Mouse (Mus musculus) kidney, embryonic 15.5 days (tissue): ENCODE measurements around the gene Tmem14a. TPM values are rescaled to one million over a fixed set of nuclear protein-coding genes. Genes with fewer than 3 reads are reported as not detected.
A peak's percentile ranks its signal among the peaks of the same experiment; 100 is the strongest.
"Not testable (repeated sequence)": the region's sequence is repeated elsewhere in the genome, so short reads cannot be mapped to it uniquely, and the experiment has no call there.

Source experiments
- ATAC-seq: fragments of 200-750 bp; cut with Nextera tagmentation; replicated peaks from 2 replicates; pipeline ENCODE4 v1.8.0; 2017; ENCODE audit warnings: moderate TSS enrichment; ENCODE audit not compliant: low FRiP score
- H3K27ac ChIP-seq: fragments of 300-500 bp; sonication (generic); 2 replicates; pipeline ENCODE4 v1.5.1; 2015; ENCODE audit warnings: mild to moderate bottlenecking, inconsistent platforms
- H3K27me3 ChIP-seq: fragments of 300-500 bp; sonication (generic); 2 replicates; pipeline ENCODE4 v1.6.1; 2015; ENCODE audit warnings: inconsistent platforms
- H3K36me3 ChIP-seq: fragments of 300-500 bp; sonication (generic); 2 replicates; pipeline ENCODE4 v1.6.1; 2015; ENCODE audit warnings: inconsistent platforms
- H3K4me1 ChIP-seq: fragments of 300-500 bp; sonication (generic); 2 replicates; pipeline ENCODE4 v1.6.1; 2015; ENCODE audit warnings: inconsistent platforms
- H3K4me2 ChIP-seq: fragments of 300-500 bp; sonication (generic); 2 replicates; pipeline ENCODE4 v1.6.1; 2015; ENCODE audit warnings: moderate library complexity, mild to moderate bottlenecking, inconsistent platforms
- H3K4me3 ChIP-seq: fragments of 300-500 bp; sonication (generic); replicated peaks from 2 replicates; pipeline ENCODE4 v1.5.1; 2015; ENCODE audit warnings: mild to moderate bottlenecking, inconsistent platforms
- H3K9ac ChIP-seq: fragments of 300-500 bp; sonication (generic); 2 replicates; pipeline ENCODE4 v1.6.1; 2015; ENCODE audit warnings: mild to moderate bottlenecking, inconsistent platforms
- H3K9me3 ChIP-seq: fragments of 300-500 bp; sonication (generic); replicated peaks from 2 replicates; pipeline ENCODE4 v1.6.1; 2016; ENCODE audit warnings: inconsistent platforms
- WGBS: fragments of 180-500 bp; shearing (Covaris S2); methylation state at CpG from one replicate; pipeline ENCODE4 v1.1.7; 2015; ENCODE audit warnings: mixed read lengths; 5-methylcytosine and 5-hydroxymethylcytosine counted together
- polyA plus RNA-seq: library from polyadenylated mRNA; unstranded; fragments of >200 nt; fragmentation: Nextera tagmentation; extraction: Ambion mirVana; gene quantifications from 2 replicates; pipeline ENCODE4 v1.2.1, GENCODE M21; 2015

Tmem14a gene
- polyA plus RNA-seq, 1 experiment from 2014 or later, result 11.8 TPM

DNA sequence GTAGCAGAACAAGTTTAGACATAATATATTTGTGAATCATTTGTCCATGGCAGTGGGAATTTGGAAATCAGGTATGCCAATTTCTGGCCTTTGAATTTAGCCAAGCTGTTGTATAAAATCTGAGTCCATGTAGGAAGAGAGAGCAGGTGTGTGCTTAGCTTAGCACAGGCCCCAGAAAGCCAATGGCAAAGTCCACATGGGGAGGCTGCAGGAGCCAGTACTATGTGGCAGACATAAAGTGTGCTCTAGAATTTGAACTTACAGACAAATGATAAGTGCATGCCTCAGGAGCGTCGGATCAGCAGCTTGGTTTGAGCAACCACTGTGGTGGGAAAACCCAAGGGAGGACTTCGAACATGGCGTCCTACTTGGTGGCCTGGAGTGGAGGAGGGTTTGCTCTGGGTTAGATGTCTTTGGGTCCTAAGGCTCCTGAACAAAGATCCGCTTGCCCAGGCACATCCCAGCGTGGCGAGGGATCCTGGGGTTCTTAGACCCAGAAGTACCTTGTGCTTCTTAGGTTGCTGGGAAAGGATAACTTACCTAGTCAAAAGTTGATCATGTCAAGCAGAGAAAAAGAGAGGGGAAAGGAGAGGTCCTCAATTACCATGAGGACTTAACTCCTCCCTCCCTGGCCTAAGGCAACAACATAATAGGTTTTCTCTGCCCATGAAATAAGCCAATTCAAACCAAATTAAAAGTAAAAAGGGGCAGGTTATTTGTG lies 37.4 kb downstream of the Tmem14a start:
- no peaks in the 10 kb centered on the region for H3K27me3 ChIP-seq
- no peak for ATAC-seq
- H3K4me3 ChIP-seq, result no peak overlapping the region
- no peak overlapping the region for H3K9ac ChIP-seq
- no peaks in the 10 kb centered on the region for H3K9me3 ChIP-seq
- H3K27ac ChIP-seq, result no peak overlapping the region
- H3K4me2 ChIP-seq, result no peak overlapping the region
- 92% methylated on average over 7 of the region's 7 CpGs for WGBS
- peaks cover 3% of the 10 kb centered on the region; the same call in 1 of the 2 replicates for H3K4me1 ChIP-seq
- no peaks in the 10 kb centered on the region for H3K36me3 ChIP-seq

GRCm38 (mm10) chr1:21256391-21256790 lies 38.0 kb downstream of the Tmem14a start:
- Histone ChIP-seq H3K4me1 (peaks cover 3% of the 10 kb centered on the region; the same call in 1 of the 2 replicates), H3K4me2 (no peak overlapping the region), H3K9ac (no peak overlapping the region), H3K9me3 (no peaks in the 10 kb centered on the region), H3K27me3 (no peaks in the 10 kb centered on the region), H3K36me3 (no peaks in the 10 kb centered on the region), H3K27ac (no peak overlapping the region), H3K4me3 (no peak overlapping the region)
- WGBS, result 48% methylated on average over 3 of the region's 3 CpGs
- ATAC-seq, result no peak

- no peaks in the 10 kb centered on the region for H3K27me3 ChIP-seq
- no peak overlapping the region for H3K4me2 ChIP-seq
- 73% methylated on average over 5 of the region's 5 CpGs for WGBS
- no peak overlapping the region for H3K9ac ChIP-seq
- H3K36me3 ChIP-seq, result no peaks in the 10 kb centered on the region
- peaks cover 3% of the 10 kb centered on the region; the same call in 1 of the 2 replicates for H3K4me1 ChIP-seq
- H3K27ac ChIP-seq, result no peak overlapping the region
- H3K9me3 ChIP-seq, result no peaks in the 10 kb centered on the region
- H3K4me3 ChIP-seq, result no peak overlapping the region
- no peak for ATAC-seq
Observed at GRCm38 (mm10) chr1:21256871-21257270, 38.5 kb downstream of the Tmem14a start.

DNA sequence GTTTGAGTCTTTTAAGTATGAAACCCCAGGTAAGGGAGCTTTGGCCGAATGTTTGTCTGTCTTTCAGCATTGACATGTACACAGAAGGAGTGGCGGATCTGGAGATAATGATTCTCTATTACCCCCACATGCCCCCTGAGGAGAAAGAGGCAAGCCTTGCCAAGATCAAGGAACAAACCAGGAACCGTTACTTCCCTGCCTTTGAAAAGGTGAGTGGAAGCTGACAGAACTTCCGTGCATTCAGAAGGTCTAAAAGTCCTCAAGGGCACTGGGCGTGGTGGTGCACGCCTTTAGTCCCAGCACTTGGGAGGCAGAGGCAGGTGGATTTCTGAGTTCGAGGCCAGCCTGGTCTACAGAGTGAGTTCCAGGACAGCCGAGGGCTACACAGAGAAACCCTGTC lies 41.6 kb downstream of the Tmem14a start:
- H3K9ac ChIP-seq, H3K4me1 ChIP-seq, H3K9me3 ChIP-seq, ATAC-seq, H3K27ac ChIP-seq, H3K27me3 ChIP-seq, H3K4me3 ChIP-seq, H3K4me2 ChIP-seq, H3K36me3 ChIP-seq: not testable (repeated sequence)
- 84% methylated on average over 8 of the region's 8 CpGs for WGBS

GRCm38 (mm10) chr1:21262401-21262800 lies 44.0 kb downstream of the Tmem14a start:
- Histone ChIP-seq H3K27me3 (no peaks in the 10 kb centered on the region), H3K36me3 (no peaks in the 10 kb centered on the region), H3K4me2 (no peak overlapping the region), H3K9me3 (no peaks in the 10 kb centered on the region), H3K9ac (no peak overlapping the region), H3K27ac (no peak overlapping the region), H3K4me1 (no peaks in the 10 kb centered on the region), H3K4me3 (no peak overlapping the region)
- ATAC-seq, result no peak
- WGBS, result 94% methylated on average over 5 of the region's 5 CpGs

DNA sequence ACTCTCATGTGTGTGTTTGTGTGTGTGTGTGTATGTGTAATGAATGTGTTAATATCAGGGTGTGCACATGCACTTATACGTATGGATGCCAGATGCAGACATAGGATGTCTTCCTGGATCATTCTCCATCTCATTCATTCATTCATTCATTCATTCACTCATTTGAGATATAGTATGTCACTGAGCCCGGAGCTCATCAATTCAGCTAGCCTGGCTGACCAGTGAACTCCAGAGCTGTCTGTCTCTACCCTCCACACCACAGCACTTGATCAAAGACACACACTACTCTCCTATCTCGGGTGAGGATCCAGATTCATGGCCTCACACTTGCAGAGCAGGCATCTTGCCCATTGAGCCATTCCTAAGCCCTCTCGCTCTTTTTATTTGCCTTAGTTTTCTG lies 45.6 kb downstream of the Tmem14a start:
- Histone ChIP-seq H3K27ac (no peak overlapping the region), H3K9ac (no peak overlapping the region), H3K36me3 (no peaks in the 10 kb centered on the region), H3K9me3 (no peaks in the 10 kb centered on the region), H3K4me1 (no peaks in the 10 kb centered on the region), H3K4me3 (no peak overlapping the region), H3K4me2 (no peak overlapping the region), H3K27me3 (no peaks in the 10 kb centered on the region)
- no peak for ATAC-seq
- 83% methylated on average over 4 of the region's 4 CpGs for WGBS

- Histone ChIP-seq H3K9me3 (no peaks in the 10 kb centered on the region), H3K9ac (no peak overlapping the region), H3K27ac (no peak overlapping the region), H3K36me3 (no peaks in the 10 kb centered on the region), H3K4me1 (no peaks in the 10 kb centered on the region), H3K4me3 (no peak overlapping the region), H3K27me3 (no peaks in the 10 kb centered on the region), H3K4me2 (no peak overlapping the region)
- 76% methylated on average over 8 of the region's 8 CpGs for WGBS
- no peak for ATAC-seq
Observed at GRCm38 (mm10) chr1:21264747-21265146, 46.4 kb downstream of the Tmem14a start.

DNA sequence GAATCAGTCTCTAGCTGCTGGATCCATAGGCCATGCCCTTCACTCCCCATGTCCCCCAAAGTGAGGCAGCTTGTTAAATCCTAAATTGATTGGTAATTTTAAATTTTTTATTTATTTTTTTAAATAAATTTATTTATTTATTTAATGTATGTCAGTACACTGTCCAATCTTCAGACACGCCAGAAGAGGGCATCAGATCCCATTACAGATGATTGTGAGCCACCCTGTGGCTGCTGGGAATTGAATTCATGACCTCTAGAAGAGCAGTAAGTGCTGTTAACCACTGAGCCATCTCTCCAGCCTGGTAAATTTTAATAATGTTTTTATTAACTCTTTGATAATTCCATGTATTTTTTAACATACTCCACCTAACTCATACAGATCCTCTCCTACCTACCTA lies 48.4 kb downstream of the Tmem14a start:
- Histone ChIP-seq H3K4me1 (peaks cover 5% of the 10 kb centered on the region), H3K27ac (no peak overlapping the region), H3K9me3 (no peaks in the 10 kb centered on the region), H3K4me3 (no peak overlapping the region), H3K36me3 (no peaks in the 10 kb centered on the region), H3K27me3 (no peaks in the 10 kb centered on the region), H3K4me2 (no peak overlapping the region), H3K9ac (no peak overlapping the region)
- ATAC-seq, result no peak
- WGBS, result 78% methylated on average over 1 of the region's 1 CpGs

DNA sequence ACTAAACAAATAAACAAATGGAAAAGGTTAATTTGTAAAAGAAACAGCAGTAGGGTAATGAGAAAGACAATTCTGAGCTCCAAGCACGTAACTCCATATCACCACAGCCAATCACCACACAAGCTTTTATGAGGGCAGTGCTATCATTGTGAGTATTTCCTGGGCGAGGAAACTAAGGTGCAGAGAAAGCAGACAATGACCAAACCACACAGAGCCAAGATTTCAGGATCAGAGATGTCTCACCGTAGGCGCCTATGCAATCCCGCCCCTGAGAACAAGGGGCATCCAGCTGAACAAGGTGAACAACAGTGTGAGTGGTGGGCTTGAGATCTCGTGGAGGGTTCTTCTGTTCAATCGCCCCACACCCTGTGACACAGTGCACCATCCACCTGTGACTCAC lies 49.1 kb downstream of the Tmem14a start:
- H3K4me2 ChIP-seq, H3K9ac ChIP-seq, H3K36me3 ChIP-seq, H3K9me3 ChIP-seq, H3K4me1 ChIP-seq, H3K27ac ChIP-seq, ATAC-seq, H3K4me3 ChIP-seq, H3K27me3 ChIP-seq: not testable (repeated sequence)
- WGBS, result 83% methylated on average over 6 of the region's 7 CpGs

- H3K36me3 ChIP-seq, result no peaks in the 10 kb centered on the region
- peak overlapping the region; percentile 35 for H3K4me3 ChIP-seq
- no peaks in the 10 kb centered on the region for H3K9me3 ChIP-seq
- H3K4me1 ChIP-seq, result peaks cover 9% of the 10 kb centered on the region
- 26% methylated on average over 18 of the region's 18 CpGs for WGBS
- H3K27ac ChIP-seq, result no peak overlapping the region
- peak overlapping the region; percentile 31; the same call in 1 of the 2 replicates for H3K9ac ChIP-seq
- H3K27me3 ChIP-seq, result no peaks in the 10 kb centered on the region
- peak overlapping the region; percentile 62 for H3K4me2 ChIP-seq
- peak; percentile 84 for ATAC-seq
Observed at GRCm38 (mm10) chr1:21271343-21272055, 53.1 kb downstream of the Tmem14a start.

DNA sequence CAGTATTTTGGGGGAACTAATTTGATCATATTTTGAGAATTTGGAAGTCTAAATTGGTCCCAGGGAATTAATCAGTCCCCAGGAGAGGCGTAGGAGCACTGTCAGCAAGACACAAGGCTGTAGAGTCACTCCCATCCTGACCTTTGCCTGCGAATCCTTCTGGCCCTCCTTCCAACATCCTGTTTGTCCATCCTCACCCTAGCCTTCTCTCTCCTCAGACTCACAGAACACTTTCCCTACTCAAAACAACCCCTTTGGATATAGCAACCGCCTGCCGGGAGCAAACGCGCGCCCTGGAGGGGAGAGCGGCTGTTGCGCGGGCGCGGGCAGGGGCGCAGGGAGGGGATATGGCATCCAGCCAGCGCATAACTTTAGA lies 53.7 kb downstream of the Tmem14a start:
- H3K9ac ChIP-seq, result peak overlapping the region; percentile 31; the same call in 1 of the 2 replicates
- H3K9me3 ChIP-seq, result no peaks in the 10 kb centered on the region
- H3K36me3 ChIP-seq, result no peaks in the 10 kb centered on the region
- peaks cover 9% of the 10 kb centered on the region for H3K4me1 ChIP-seq
- peak overlapping the region; percentile 35 for H3K4me3 ChIP-seq
- H3K27me3 ChIP-seq, result no peaks in the 10 kb centered on the region
- ATAC-seq, result no peak; the same call in 1 of the 2 replicates
- no peak overlapping the region for H3K27ac ChIP-seq
- WGBS, result 19% methylated on average over 14 of the region's 14 CpGs
- peak overlapping the region; percentile 62 for H3K4me2 ChIP-seq

DNA sequence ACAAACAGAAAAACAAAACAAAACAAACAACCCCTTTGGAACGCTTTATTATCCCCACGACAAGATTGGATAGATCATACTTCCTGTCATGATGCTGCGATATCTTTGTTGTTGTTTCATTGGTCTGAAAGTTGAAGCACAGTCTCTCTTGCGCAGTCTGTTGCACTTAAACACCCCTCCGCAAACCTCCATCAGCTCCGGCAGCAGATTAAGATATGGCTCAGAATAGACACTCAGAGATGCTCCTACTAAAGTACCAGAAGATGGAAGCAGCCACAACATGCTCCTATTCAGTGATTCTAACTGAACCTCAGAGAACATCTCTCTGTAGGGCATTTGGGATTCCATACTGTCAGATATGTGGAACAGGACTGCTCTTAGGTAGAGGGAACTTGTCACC lies 54.7 kb downstream of the Tmem14a start:
- peaks cover 9% of the 10 kb centered on the region for H3K4me1 ChIP-seq
- WGBS, result 88% methylated on average over 6 of the region's 6 CpGs
- H3K36me3 ChIP-seq, result no peaks in the 10 kb centered on the region
- no peaks in the 10 kb centered on the region for H3K9me3 ChIP-seq
- ATAC-seq, result no peak
- no peak overlapping the region for H3K4me2 ChIP-seq
- H3K9ac ChIP-seq, result no peak overlapping the region
- no peak overlapping the region for H3K4me3 ChIP-seq
- no peak overlapping the region for H3K27ac ChIP-seq
- H3K27me3 ChIP-seq, result no peaks in the 10 kb centered on the region
